Mouse (Mus musculus) layer of hippocampus, postnatal 14 days (tissue): ENCODE results near the gene Klhl22. TPM values are rescaled to one million over a fixed set of nuclear protein-coding genes. Genes with fewer than 3 reads are reported as not detected.

Source experiments
- DNase-seq, 2 experiments: peaks; one replicate each; pipeline ENCODE4 v3.0.0; 2021 to 2022; ENCODE audit warnings: low spot score in 2 of 2, mixed read lengths in 1 of 2
- total RNA-seq, 2 experiments: library from RNA; stranded (reverse); gene quantifications; 2 replicates each; pipeline ENCODE4 v1.2.3; 2021

Klhl22 gene
- total RNA-seq, 2 experiments from 2014 or later, result 91.8 to 108 TPM

- no peak for DNase-seq
These were observed 6.4 kb upstream of the Klhl22 start for GRCm38 (mm10) chr16:17753001-17753400.

DNA sequence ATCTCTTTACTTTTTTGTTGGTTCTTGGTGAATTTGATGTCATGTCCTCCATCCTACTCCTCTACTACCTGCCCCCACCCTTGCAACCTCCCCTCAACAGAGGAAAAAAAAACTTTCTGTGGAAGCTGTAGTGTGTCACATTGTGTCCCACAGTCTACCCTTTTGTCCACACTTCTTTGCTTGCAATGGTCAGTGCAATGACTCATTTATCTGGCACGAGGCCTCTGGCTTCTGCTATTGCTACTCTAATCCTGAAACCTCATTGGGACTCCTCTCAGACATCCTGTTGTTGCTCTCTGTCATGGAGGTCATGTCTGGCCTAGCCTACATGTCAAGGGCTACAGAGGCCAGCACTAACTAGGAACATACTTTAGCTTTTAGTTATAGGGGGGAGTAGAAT, 5.7 kb upstream of the Klhl22 start:
- DNase-seq, result no peak

- no peak for DNase-seq
These were observed 1.7 kb upstream of the Klhl22 start for GRCm38 (mm10) chr16:17757756-17758155.

DNA sequence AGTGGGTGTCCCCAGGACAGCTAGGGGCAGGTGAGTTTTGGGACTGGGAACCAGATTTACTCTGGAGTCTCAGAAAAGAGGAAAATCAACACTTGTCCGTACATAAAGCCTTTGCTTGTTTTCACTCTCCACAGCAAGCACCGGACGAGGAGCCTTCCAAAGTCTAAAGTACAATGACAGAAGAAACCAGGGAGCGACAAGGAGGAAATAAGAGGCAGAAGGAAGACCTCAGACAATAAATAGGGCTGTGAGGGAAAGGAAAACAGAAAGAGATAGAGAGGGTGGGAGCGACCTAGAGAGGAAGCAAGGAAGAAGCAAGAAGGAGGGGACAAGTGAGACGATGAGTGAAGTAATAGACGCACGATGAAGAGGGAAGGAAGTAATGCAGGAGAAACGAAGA, 516 bp upstream of the Klhl22 start:
- no peak for DNase-seq

GRCm38 (mm10) chr16:17759813-17760321, 449 bp downstream of the Klhl22 start:
- peak in 1 of 2 experiments; percentile 30 for DNase-seq

DNA sequence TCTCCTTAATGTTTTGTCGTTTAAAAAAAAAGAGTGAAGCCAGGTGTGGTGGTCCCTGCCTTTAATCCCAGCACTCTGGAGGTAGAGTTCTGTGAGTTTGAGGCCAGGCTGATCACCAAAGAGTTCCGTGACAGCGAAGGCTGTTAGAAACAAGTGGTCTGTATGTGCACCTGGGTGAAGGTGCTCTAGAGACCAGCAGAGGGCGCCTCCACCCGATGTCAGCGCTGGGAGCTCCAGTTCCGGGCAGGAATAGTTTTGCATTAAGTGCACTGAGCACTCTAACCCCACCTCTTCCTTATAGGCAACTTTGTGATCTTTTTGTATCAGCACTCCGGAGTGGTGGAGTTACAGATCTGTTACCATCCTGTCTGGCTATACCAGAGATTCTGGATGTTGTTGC, 1.2 kb downstream of the Klhl22 start:
- peak in 1 of 2 experiments; percentile 32 for DNase-seq

GRCm38 (mm10) chr16:17761074-17761473, 1.7 kb downstream of the Klhl22 start:
- DNase-seq, result no peak

DNA sequence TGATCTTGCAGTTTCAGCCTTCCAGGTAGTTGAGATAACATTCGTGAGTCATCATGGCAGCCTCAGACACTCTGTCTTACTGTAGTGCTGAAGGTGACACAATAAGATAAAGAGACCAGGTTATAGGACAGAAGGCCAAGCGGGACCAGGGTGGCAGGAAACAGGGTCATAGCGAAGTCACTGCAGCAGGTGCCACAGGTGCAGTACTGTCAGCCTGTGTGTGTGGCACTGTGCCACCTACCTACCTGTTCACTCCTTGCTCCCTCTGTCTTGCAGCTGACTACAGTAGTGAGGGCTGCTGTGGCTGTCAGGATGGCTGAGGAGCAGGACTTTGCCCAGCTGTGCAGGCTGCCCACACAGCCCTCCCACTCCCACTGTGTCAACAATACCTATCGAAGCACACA, 4.7 kb downstream of the Klhl22 start:
- DNase-seq, result no peak

- DNase-seq, result peak; percentile 22 to 43
These were observed 9.4 kb downstream of the Klhl22 start for GRCm38 (mm10) chr16:17768834-17769233.

GRCm38 (mm10) chr16:17771117-17771865, 11.9 kb downstream of the Klhl22 start:
- no peak for DNase-seq

DNA sequence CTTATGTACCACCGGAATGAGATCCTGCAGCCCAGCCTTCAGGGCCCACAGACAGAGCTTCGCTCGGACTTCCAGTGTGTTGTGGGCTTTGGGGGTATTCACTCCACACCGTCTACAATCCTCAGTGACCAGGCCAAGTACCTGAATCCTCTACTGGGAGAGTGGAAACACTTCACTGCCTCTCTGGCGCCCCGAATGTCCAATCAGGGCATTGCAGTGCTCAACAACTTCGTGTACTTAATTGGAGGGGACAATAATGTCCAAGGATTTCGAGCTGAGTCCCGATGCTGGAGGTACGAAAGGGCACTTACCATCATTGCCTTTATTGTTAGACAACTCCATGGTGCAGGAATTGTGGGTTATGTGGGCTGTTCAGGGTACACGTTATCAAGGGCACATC, 17.4 kb downstream of the Klhl22 start:
- no peak for DNase-seq

GRCm38 (mm10) chr16:17778223-17778622, 18.8 kb downstream of the Klhl22 start:
- DNase-seq, result no peak

- DNase-seq, result no peak
These were observed 20.3 kb downstream of the Klhl22 start for GRCm38 (mm10) chr16:17779692-17780091.

GRCm38 (mm10) chr16:17785337-17785736, 25.9 kb downstream of the Klhl22 start:
- no peak for DNase-seq

DNA sequence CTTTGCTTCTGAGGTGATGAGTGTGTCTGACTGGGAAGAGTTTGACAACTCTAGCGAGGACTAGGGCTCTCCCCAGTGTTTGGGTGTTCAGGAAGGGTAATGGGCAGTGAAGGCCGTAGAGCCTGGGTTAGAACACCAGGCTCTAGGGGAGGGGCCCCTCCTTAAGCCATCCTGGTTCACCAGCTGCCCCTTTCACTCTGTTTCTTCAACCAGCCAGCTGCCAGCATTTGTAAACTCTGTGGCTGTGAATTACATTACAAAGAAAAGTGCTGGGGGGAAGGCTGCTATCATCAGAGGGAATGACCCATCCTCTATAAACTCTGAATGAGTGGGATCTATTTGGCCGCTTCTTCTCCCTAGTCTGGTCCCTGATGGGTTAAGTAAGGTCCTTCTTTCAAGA, 33.3 kb downstream of the Klhl22 start:
- DNase-seq, result no peak

GRCm38 (mm10) chr16:17794047-17794446, 34.6 kb downstream of the Klhl22 start:
- no peak for DNase-seq

GRCm38 (mm10) chr16:17795643-17796042, 36.2 kb downstream of the Klhl22 start:
- no peak for DNase-seq

DNA sequence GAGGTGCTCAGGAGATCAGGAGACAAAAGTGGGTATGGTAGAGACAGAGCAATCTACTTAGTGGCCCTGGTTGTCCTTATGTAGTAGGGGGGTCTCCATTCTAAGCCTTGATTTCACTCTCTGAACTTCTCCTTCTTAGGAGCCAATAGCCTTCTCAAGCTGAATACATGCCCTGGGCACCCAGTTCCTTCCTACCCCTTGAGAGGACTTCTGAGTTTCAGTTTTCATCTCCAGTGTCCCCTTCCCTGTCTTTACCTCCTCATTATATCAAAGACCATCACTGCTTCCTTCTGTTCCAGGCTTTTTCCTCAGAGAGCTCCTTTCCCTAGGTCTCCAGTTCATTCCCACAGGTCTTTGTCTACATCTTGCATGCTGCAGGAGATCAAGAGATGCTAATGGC, 37.1 kb downstream of the Klhl22 start:
- no peak for DNase-seq

DNA sequence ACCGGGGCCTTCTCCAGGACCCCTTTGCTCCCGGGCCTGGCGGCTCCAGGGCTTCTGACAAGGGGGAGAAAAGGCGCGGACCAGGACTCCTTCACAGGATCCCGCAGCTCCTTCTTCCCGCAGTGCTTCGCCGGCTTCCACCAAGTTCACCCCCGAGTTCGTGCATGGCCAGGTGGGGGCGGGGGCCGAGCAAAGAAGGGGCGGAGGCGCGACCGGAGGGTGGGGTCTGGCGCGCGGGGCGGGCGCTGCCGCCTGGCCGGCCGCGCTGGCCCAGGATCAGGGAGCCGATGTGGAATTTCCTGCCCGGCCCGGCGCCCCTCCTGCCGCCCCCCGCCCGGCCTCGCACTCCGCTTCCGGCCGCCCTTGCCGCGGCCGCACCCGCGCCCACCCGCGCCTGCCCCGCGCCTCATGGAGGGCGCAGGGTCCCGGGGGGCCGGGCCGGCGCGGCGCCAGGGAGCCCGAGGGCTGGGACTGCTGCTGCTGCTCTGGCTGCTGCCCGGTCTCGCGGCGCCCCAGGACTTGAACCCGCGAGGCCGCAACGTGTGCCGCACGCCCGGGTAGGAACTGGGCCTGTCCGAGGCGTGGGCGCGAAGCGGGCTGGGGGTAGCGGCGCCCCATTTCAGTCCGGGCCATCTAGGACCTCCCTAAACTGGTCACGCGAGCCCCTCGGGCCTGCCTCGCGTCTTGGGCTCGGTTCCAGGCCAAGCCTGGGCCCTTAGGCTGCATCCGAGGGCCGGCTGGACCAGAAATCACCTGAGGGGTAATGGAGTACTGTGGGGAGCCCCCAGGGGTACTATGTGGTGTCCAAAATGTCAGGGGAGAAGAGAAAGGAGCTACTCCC, 37.8 kb downstream of the Klhl22 start, which contains the start of gene Scarf2:
Scarf2 (plus strand) TSS at position 312 of the 841 bp plus-strand sequence.
- DNase-seq, result no peak

- DNase-seq, result no peak
These were observed 38.4 kb downstream of the Klhl22 start for GRCm38 (mm10) chr16:17797812-17798311.

- no peak for DNase-seq
These were observed 39.1 kb downstream of the Klhl22 start for GRCm38 (mm10) chr16:17798321-17799180.
